Mouse (Mus musculus): ENCODE data around the gene Nhsl1.

GRCm38 (mm10) chr10:18415946-18416345, 97.2 kb downstream of the Nhsl1 start:
- TF ChIP-seq CTCF (IDR thresholded peaks at IDR 0.05; ENCODE audit: control insufficient read depth, insufficient read depth, insufficient replicate concordance, low read depth, low read length): no peak
- TF ChIP-seq POLR2A (IDR thresholded peaks at IDR 0.05; ENCODE audit: control insufficient read depth, low read depth, low read length): no peak

Data from testis, adult 2 months (tissue).